Mouse (Mus musculus): ENCODE results near the gene Ptpn4. TPM values are rescaled to one million over a fixed set of nuclear protein-coding genes. Genes with fewer than 3 reads are reported as not detected.

Ptpn4 gene
- polyA plus RNA-seq, 1 experiment from 2014 or later, result 1.9 TPM

DNA sequence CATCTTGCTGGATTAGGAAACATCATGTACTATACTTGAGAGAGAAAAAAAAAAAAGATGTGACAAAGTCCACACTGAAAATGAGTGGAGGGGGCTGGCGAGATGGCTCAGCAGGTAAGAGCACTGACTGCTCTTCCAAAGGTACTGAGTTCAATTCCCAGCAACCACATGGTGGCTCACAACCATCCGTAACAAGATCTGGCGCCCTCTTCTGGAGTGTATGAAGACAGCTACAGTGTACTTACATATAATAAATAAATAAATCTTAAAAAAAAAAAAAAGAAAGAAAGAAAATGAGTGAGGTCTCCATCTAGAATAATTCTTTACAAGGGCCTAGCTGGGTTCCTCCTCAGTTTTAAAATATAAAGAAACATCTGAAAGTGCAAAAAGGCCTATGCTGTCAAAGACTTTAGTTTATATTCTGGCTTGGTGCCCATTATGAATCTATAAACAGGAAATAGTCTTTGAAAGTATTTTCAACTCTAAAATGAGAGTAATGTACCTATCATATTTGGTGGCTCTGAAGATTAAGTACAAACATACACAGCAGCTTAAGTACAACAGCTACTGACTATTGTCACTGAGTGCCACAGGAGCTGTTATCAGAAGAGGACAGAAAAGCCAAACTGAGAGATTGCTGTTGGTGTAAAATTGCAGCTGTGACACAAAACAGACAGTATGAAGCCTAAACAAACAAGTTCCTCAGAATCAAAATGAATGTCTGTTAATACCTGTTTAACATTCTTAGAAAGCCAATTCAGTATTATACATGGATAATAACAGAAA is 151.4 kb downstream of the Ptpn4 start:
- 67% methylated on average over 3 of the region's 3 CpGs for WGBS (ENCODE audit: insufficient replicate concordance)
- Histone ChIP-seq H3K36me3 (replicated peaks) (no peaks in the 10 kb centered on the region), H3K27me3 (no peaks in the 10 kb centered on the region), H3K9me3 (replicated peaks) (no peaks in the 10 kb centered on the region), H3K4me1 (replicated peaks) (peaks cover 2% of the 10 kb centered on the region; the same call in 1 of the 2 replicates), H3K27ac (replicated peaks) (no peak overlapping the region), H3K4me2 (no peak overlapping the region), H3K4me3 (replicated peaks) (no peak overlapping the region), H3K9ac (no peak overlapping the region)
- peak; percentile 67; the same call in 1 of the 2 replicates for ATAC-seq (ENCODE audit: insufficient read depth)

DNA sequence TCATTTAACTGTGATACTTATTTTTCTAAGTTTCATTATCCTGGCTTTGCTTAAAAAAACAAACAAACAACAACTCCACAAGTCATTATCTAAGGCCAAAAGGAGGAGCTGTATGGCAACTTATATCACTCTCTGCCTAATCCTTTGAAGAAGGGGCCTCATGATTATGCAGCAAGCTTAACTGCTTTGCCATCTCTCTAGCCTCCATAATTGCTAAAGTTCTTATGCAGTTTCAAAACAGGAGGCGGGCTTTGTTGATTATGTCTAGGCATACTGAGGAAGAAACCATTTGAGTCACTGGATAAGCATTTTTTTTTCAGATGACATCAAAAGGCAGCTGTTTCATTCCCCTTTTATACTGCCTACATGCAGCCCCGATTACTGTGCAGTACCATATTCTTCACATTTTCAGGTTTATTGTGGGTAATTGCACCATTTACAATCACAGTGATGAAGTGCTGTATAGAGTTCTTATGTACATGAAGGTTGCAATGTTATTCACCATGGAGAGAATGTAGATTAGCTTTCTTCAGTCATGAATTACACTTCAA is 155.7 kb downstream of the Ptpn4 start:
- 60% methylated on average over 2 of the region's 2 CpGs for WGBS (ENCODE audit: insufficient replicate concordance)
- no peak for ATAC-seq (ENCODE audit: insufficient read depth)
- H3K9me3 ChIP-seq (replicated peaks), result no peaks in the 10 kb centered on the region
- H3K27me3 ChIP-seq, result no peaks in the 10 kb centered on the region
- H3K4me1 ChIP-seq (replicated peaks), result peaks cover 2% of the 10 kb centered on the region; the same call in 1 of the 2 replicates
- H3K4me2 ChIP-seq, result no peak overlapping the region
- no peak overlapping the region for H3K4me3 ChIP-seq (replicated peaks)
- no peaks in the 10 kb centered on the region for H3K36me3 ChIP-seq (replicated peaks)
- H3K27ac ChIP-seq (replicated peaks), result no peak overlapping the region
- H3K9ac ChIP-seq, result no peak overlapping the region

DNA sequence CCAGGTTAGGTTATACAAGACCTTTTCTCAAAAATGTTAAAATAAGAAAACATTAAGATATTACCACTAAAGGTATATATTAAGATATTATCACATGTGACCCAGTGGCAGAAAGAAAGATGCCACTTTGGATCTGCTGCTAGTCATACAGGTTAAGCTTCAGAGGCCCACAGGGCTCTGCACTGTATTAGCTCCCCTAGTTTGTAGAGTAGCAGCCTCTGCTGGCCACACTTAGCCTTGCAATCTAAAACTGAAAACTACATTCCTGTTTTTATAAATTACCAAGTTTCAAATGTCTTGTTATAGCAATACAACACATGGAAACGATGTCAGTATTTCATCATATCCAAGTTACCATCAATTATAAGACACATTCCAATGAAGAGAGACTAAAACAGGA is 162.4 kb downstream of the Ptpn4 start:
- Histone ChIP-seq H3K9me3 (replicated peaks) (no peaks in the 10 kb centered on the region), H3K27ac (replicated peaks) (no peak overlapping the region), H3K36me3 (replicated peaks) (no peaks in the 10 kb centered on the region), H3K27me3 (no peaks in the 10 kb centered on the region), H3K4me1 (replicated peaks) (no peaks in the 10 kb centered on the region), H3K4me2 (no peak overlapping the region), H3K4me3 (replicated peaks) (no peak overlapping the region), H3K9ac (no peak overlapping the region)
- ATAC-seq (ENCODE audit: insufficient read depth), result no peak
- WGBS (ENCODE audit: insufficient replicate concordance), result 42% methylated on average over 1 of the region's 1 CpGs

DNA sequence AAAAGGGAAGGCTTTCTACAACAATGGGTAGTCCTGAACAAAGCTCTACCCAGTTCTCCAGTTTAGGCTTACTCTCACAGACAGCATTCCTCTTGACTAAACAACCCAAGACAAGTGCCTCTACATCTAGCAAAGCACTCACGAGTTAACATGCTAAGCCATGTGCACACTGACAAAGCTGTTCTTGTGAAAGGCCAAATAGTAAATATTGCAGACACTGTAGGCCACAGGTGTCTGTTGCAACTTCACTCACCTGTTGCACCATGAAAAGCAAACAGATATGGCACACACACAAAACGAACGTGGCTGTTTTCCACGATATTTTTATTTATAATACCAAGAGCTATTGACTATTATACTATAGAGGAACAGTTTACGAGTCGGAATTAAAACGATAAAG is 170.5 kb downstream of the Ptpn4 start:
- Histone ChIP-seq H3K4me1 (replicated peaks) (no peaks in the 10 kb centered on the region), H3K27me3 (no peaks in the 10 kb centered on the region), H3K9ac (no peak overlapping the region), H3K9me3 (replicated peaks) (no peaks in the 10 kb centered on the region), H3K36me3 (replicated peaks) (no peaks in the 10 kb centered on the region), H3K4me2 (no peak overlapping the region), H3K4me3 (replicated peaks) (no peak overlapping the region), H3K27ac (replicated peaks) (peak overlapping the region; percentile 41; the same call in 1 of the 2 replicates)
- ATAC-seq (ENCODE audit: insufficient read depth), result peak; percentile 72
- 71% methylated on average over 7 of the region's 7 CpGs for WGBS (ENCODE audit: insufficient replicate concordance)

DNA sequence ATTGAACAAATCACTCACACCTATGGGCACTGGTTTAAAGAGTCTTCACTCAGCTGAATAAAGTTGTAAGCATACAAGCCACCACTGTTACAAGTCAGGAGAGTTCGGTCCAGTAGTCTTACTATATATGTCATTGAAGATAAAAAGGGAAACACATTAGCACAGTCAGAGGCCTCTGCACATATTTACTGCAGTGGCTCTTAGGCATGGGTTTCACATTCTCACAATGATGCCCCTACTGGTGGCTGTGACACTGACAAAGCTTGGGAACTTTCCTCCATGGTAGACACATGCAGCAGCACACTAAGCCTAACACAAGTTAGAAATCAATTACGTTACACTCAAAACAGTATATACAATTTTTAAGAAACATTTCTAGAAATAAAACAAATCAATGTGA is 183.1 kb downstream of the Ptpn4 start:
- no peaks in the 10 kb centered on the region for H3K27me3 ChIP-seq
- H3K9me3 ChIP-seq (replicated peaks), result no peaks in the 10 kb centered on the region
- WGBS (ENCODE audit: insufficient replicate concordance), result 69% methylated on average over 2 of the region's 2 CpGs
- no peak overlapping the region for H3K4me3 ChIP-seq (replicated peaks)
- ATAC-seq (ENCODE audit: insufficient read depth), result no peak
- H3K36me3 ChIP-seq (replicated peaks), result 0 out of 2 replicates have a peak, but pooled peaks cover 2% of the 10 kb centered on the region
- no peak overlapping the region for H3K27ac ChIP-seq (replicated peaks)
- H3K4me1 ChIP-seq (replicated peaks), result peaks cover 6% of the 10 kb centered on the region; the same call in 1 of the 2 replicates
- H3K9ac ChIP-seq, result no peak overlapping the region
- H3K4me2 ChIP-seq, result no peak overlapping the region

DNA sequence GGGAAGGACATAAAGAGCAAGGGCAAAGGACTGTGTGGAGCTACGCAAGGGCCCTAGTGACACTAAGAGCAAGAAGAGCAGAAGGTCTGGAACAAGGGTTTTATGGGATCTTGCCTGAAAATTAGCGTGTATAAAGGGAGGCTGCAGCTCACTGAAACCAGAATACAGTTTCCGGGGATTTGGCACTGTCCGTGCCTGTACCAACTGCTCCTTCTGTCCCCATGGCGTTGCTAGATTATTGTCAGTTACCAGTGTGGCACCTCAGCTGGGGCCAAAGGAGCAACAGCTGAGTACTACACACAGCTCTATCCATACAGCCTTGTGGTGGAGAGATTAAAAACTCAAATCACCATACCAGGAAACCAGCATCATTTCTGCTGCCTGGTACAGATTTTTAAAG is 187.0 kb downstream of the Ptpn4 start:
- no peak overlapping the region for H3K9ac ChIP-seq

DNA sequence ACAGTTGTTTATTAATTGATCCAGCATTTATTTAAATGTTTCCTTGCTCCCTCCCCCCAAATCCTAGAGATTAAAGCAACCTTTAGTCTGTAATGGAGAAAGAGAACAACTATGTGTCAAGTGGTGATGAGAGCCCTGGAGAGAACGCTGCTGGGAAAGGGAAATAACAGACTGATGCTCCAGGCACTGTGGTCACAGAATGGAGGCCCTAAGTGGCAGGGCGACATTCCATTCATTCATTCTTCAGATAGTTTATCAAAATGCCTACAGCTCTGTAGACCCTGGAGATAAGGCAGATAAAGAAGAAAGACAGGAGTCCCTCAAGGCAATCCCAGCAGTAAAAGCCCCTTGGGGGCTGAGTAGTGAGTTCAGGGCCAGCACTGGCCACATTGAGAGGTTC is 187.8 kb downstream of the Ptpn4 start:
- ATAC-seq (ENCODE audit: insufficient read depth), result no peak
- Histone ChIP-seq H3K9ac (no peak overlapping the region), H3K4me1 (replicated peaks) (peaks cover 16% of the 10 kb centered on the region), H3K4me2 (peak overlapping the region; percentile 95; the same call in 1 of the 2 replicates), H3K27me3 (no peaks in the 10 kb centered on the region), H3K9me3 (replicated peaks) (no peaks in the 10 kb centered on the region), H3K4me3 (replicated peaks) (no peak overlapping the region), H3K27ac (replicated peaks) (no peak overlapping the region), H3K36me3 (replicated peaks) (no peaks in the 10 kb centered on the region)
- 52% methylated on average over 2 of the region's 2 CpGs for WGBS (ENCODE audit: insufficient replicate concordance)

More for the DNA sequence above, 187.0 kb downstream of the Ptpn4 start:
- 79% methylated on average over 5 of the region's 5 CpGs for WGBS (ENCODE audit: insufficient replicate concordance)
- no peak overlapping the region for H3K4me2 ChIP-seq
- no peaks in the 10 kb centered on the region for H3K9me3 ChIP-seq (replicated peaks)
- H3K4me3 ChIP-seq (replicated peaks), result no peak overlapping the region
- no peak for ATAC-seq (ENCODE audit: insufficient read depth)
- peaks cover 16% of the 10 kb centered on the region for H3K4me1 ChIP-seq (replicated peaks)
- H3K36me3 ChIP-seq (replicated peaks), result no peaks in the 10 kb centered on the region
- H3K27me3 ChIP-seq, result no peaks in the 10 kb centered on the region
- no peak overlapping the region for H3K27ac ChIP-seq (replicated peaks)

DNA sequence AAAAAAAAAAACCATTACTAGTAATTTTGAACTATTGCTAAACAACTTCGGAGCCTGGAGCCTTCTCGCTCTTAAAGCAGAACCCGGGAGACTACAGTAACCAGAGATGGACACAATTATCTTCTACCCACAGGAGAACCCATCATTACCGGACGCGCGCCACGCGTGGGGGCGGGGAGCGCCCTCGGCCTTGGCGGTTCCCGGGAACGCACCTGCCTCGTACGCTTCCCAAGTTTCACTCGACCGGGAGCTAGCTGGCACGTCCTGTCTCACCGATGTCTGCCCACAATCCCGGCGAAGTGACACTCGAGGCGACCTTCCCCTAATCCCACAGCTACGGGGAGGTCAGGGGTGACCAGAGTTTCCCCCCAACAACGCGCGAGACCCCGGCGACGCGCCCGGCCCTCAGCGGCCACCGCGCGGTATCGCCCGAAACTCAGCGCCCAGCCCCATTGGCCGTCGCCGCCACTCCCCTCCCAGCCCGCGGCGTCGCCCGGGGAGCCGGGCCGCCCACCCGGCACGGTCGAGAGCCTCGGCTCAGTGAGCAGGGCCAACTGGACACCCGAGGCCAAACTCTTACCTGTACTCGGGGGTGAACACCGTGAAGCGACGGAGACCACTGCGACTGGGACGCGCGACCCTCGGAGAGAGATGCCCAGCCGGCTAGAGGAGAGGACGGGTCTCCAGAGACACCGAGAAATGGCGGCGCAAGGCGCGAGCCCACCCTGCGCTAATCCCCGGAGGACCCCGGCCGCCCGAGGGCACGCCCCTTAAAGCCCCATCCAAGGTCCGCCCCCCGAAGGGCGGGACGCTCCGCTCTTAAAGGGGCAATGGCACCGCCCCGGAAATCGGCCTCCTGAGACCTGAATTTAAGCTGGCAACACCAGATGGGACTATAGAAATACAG is 189.0 kb downstream of the Ptpn4 start, which contains the start of gene Epb41l5:
Gene Epb41l5, minus strand, starts transcription at position 796 of the 907 bp plus-strand sequence.
- under 1% methylated on average over 86 of the region's 86 CpGs for WGBS (ENCODE audit: insufficient replicate concordance)
- peak; percentile 88 for ATAC-seq (ENCODE audit: insufficient read depth)
- Histone ChIP-seq H3K36me3 (replicated peaks) (no peaks in the 10 kb centered on the region), H3K9ac (peak within 1 kb of the TSS; percentile 64), H3K9me3 (replicated peaks) (no peaks in the 10 kb centered on the region), H3K27ac (replicated peaks) (peak within 1 kb of the TSS; percentile 86), H3K4me3 (replicated peaks) (peak within 1 kb of the TSS; percentile 85), H3K27me3 (no peaks in the 10 kb centered on the region), H3K4me1 (replicated peaks) (peaks cover 16% of the 10 kb centered on the region), H3K4me2 (peak within 1 kb of the TSS; percentile 95)

DNA sequence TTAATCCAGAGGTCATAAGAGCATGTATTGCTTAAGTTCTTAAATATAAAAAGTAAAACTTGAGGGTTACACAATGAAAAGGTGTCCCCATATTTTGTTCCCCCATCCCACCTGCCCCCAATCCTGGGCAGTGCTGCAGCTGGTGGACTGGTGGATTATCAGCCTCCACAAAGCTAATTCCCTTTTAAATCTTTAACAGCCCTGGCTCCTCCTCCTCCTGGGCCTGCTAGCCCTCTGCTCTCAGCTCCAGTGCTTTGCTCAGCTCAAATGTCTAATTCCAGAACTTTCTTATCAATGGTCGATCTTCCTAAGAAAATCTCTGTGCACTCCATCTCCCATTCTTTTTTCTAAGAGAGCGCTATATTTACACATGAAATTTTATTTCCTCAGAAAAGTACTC is 191.1 kb downstream of the Ptpn4 start:
- no peak for ATAC-seq (ENCODE audit: insufficient read depth)
- Histone ChIP-seq H3K9ac (no peak overlapping the region), H3K4me2 (peak overlapping the region; percentile 20), H3K27me3 (no peaks in the 10 kb centered on the region), H3K4me3 (replicated peaks) (no peak overlapping the region), H3K4me1 (replicated peaks) (peaks cover 24% of the 10 kb centered on the region), H3K36me3 (replicated peaks) (no peaks in the 10 kb centered on the region), H3K27ac (replicated peaks) (no peak overlapping the region), H3K9me3 (replicated peaks) (no peaks in the 10 kb centered on the region)
- WGBS (ENCODE audit: insufficient replicate concordance), result 58% methylated on average over 2 of the region's 2 CpGs

DNA sequence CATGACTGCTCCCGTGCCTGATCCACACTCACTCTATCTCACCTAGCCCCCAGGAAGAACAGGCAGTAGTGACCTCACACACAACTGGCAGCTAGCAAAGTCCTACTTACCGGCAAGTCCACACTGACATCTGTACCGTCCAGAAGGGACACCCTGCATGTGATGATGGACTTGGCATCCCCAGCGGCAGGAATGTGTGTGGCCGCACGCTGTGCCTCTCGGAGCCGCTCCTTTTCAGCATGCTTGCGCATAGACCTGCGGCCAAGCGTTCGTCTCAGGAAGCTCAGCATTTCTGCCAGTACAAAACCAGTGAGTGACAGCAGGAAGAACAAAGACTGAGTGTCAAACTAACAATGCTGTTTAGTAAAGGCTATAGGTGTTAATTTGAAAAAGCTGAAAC is 195.0 kb downstream of the Ptpn4 start:
- ATAC-seq (ENCODE audit: insufficient read depth), result no peak
- Histone ChIP-seq H3K9me3 (replicated peaks) (no peaks in the 10 kb centered on the region), H3K4me2 (no peak overlapping the region), H3K27me3 (no peaks in the 10 kb centered on the region), H3K4me1 (replicated peaks) (peaks cover 14% of the 10 kb centered on the region; the same call in 1 of the 2 replicates), H3K4me3 (replicated peaks) (no peak overlapping the region), H3K9ac (no peak overlapping the region), H3K27ac (replicated peaks) (0 out of 2 replicates have a peak overlapping the region, but pooled peaks have one; percentile 14), H3K36me3 (replicated peaks) (no peaks in the 10 kb centered on the region)
- WGBS (ENCODE audit: insufficient replicate concordance), result 52% methylated on average over 12 of the region's 12 CpGs

Data from liver, embryonic 15.5 days (tissue).